Mouse (Mus musculus) CH12.LX (cell line): ENCODE measurements around the gene Usp21.

ENCODE experiments used
- CTCF ChIP-seq, 2 experiments: IDR thresholded peaks in 1 of 2; conservative IDR thresholded peaks in 1 of 2; 2 replicates each; pipeline ENCODE4 v1.5.1; 2011 to 2012; ENCODE audit warnings: low read depth in 2 of 2, low read length in 2 of 2, improper control_type of control experiment in 1 of 2, inconsistent platforms in 1 of 2, mild to moderate bottlenecking in 1 of 2, moderate library complexity in 1 of 2
- GABPA ChIP-seq: IDR thresholded peaks from 2 replicates; pipeline ENCODE4 v1.6.1; 2012; ENCODE audit warnings: low read depth, low read length, improper control_type of control experiment, inconsistent platforms; ENCODE audit not compliant: insufficient replicate concordance
- MAFK ChIP-seq: IDR thresholded peaks from 2 replicates; pipeline ENCODE4 v1.6.1; 2011; ENCODE audit warnings: low read length, improper control_type of control experiment; ENCODE audit not compliant: insufficient replicate concordance
- MAX ChIP-seq: IDR thresholded peaks from 2 replicates; pipeline ENCODE4 v1.6.1; 2011; ENCODE audit warnings: low read length, improper control_type of control experiment
- MXI1 ChIP-seq: IDR thresholded peaks from 2 replicates; pipeline ENCODE4 v1.6.1; 2011; ENCODE audit warnings: mild to moderate bottlenecking, low read depth, low read length, improper control_type of control experiment
- POLR2A ChIP-seq: IDR thresholded peaks from 2 replicates; pipeline ENCODE4 v1.6.1; 2011; ENCODE audit warnings: low read depth, mild to moderate bottlenecking, improper control_type of control experiment, low read length
- TBP ChIP-seq: conservative IDR thresholded peaks from 2 replicates; pipeline ENCODE4 v1.6.1; 2011; ENCODE audit warnings: low read depth, low read length, improper control_type of control experiment
- UBTF ChIP-seq: IDR thresholded peaks from 2 replicates; pipeline ENCODE4 v1.6.1; 2012; ENCODE audit warnings: low read depth, mild to moderate bottlenecking, inconsistent platforms, low read length, improper control_type of control experiment, moderate library complexity

- TF ChIP-seq CTCF (conservative IDR thresholded peaks at IDR 0.05 in 1 of 2, IDR thresholded peaks at IDR 0.05 in 1 of 2; ENCODE audit: low read depth in 2 of 2, low read length in 2 of 2) (no peak), MAX (no peak), POLR2A (no peak), GABPA (no peak), TBP (no peak), UBTF (no peak), MAFK (no peak), MXI1 (no peak)
Observed at GRCm38 (mm10) chr1:171275144-171275734, 12.6 kb downstream of the Usp21 start.
